Mouse (Mus musculus) midbrain, postnatal 0 days (tissue): ENCODE measurements around the gene Ntrk3. TPM values are rescaled to one million over a fixed set of nuclear protein-coding genes. Genes with fewer than 3 reads are reported as not detected.

Experiments used
- ATAC-seq: fragments of 200-750 bp; cut with Nextera tagmentation; 2 replicates; pipeline ENCODE4 v1.8.0; 2017; ENCODE audit warnings: moderate number of reproducible peaks, mild to moderate bottlenecking, moderate TSS enrichment, moderate library complexity; ENCODE audit not compliant: low FRiP score
- DNase-seq: peaks from one replicate; pipeline ENCODE4 v3.0.0-alpha.2; 2015; ENCODE audit warnings: low spot score
- H3K27ac ChIP-seq: fragments of 300-500 bp; sonication (generic); 2 replicates; pipeline ENCODE4 v1.5.1; 2014; ENCODE audit warnings: low read depth, mild to moderate bottlenecking, low read length, mixed read lengths
- H3K27me3 ChIP-seq: fragments of 300-500 bp; sonication (generic); 2 replicates; pipeline ENCODE4 v1.6.1; 2014; ENCODE audit warnings: low read length, control low read depth, mixed read lengths; ENCODE audit not compliant: insufficient read depth
- H3K36me3 ChIP-seq: fragments of 300-500 bp; sonication (generic); 2 replicates; pipeline ENCODE4 v1.6.1; 2014; ENCODE audit warnings: low read length, control low read depth, mixed read lengths; ENCODE audit not compliant: insufficient read depth
- H3K4me1 ChIP-seq: fragments of 300-500 bp; sonication (generic); 2 replicates; pipeline ENCODE4 v1.6.1; 2014; ENCODE audit warnings: mild to moderate bottlenecking, control low read depth, antibody characterized with exemption, low read length, mixed read lengths; ENCODE audit not compliant: insufficient read depth
- H3K4me2 ChIP-seq: fragments of 300-500 bp; sonication (generic); 2 replicates; pipeline ENCODE4 v1.6.1; 2014; ENCODE audit warnings: low read depth, mild to moderate bottlenecking, low read length, mixed read lengths; ENCODE audit not compliant: poor library complexity, severe bottlenecking
- H3K4me3 ChIP-seq: fragments of 300-500 bp; sonication (generic); 2 replicates; pipeline ENCODE4 v1.5.1; 2014; ENCODE audit warnings: low read depth, mild to moderate bottlenecking, low read length, moderate library complexity
- H3K9ac ChIP-seq: fragments of 300-500 bp; sonication (generic); replicated peaks from 2 replicates; pipeline ENCODE4 v1.6.1; 2014; ENCODE audit warnings: mild to moderate bottlenecking, low read length, moderate library complexity, mixed read lengths; ENCODE audit not compliant: poor library complexity, severe bottlenecking
- H3K9me3 ChIP-seq: fragments of 300-500 bp; sonication (generic); 2 replicates; pipeline ENCODE4 v1.6.1; 2016; ENCODE audit warnings: low read length, control low read depth
- CTCF ChIP-seq: IDR thresholded peaks from 2 replicates; pipeline ENCODE4 v1.5.1; 2016; ENCODE audit warnings: antibody characterized with exemption, mild to moderate bottlenecking
- WGBS: fragments of 180-500 bp; shearing (Covaris S2); extraction: QIAGEN DNeasy Blood & Tissue Kit; methylation state at CpG from one replicate; pipeline ENCODE4 v1.1.7; 2014; 5-methylcytosine and 5-hydroxymethylcytosine counted together
- polyA plus RNA-seq: library from polyadenylated mRNA; unstranded; fragments of >200 nt; fragmentation: Nextera tagmentation; extraction: Ambion mirVana; gene quantifications from 2 replicates; pipeline ENCODE4 v1.2.1, GENCODE M21; 2015
- total RNA-seq: library from RNA; depleted of rRNA; stranded (reverse); fragments of >200 nt; gene quantifications from 2 replicates; pipeline ENCODE4 v1.2.3, GENCODE M21; 2014

Gene Ntrk3
- total and polyA plus RNA-seq, 2 experiments from 2014 or later = 26.0 to 101 TPM

DNA sequence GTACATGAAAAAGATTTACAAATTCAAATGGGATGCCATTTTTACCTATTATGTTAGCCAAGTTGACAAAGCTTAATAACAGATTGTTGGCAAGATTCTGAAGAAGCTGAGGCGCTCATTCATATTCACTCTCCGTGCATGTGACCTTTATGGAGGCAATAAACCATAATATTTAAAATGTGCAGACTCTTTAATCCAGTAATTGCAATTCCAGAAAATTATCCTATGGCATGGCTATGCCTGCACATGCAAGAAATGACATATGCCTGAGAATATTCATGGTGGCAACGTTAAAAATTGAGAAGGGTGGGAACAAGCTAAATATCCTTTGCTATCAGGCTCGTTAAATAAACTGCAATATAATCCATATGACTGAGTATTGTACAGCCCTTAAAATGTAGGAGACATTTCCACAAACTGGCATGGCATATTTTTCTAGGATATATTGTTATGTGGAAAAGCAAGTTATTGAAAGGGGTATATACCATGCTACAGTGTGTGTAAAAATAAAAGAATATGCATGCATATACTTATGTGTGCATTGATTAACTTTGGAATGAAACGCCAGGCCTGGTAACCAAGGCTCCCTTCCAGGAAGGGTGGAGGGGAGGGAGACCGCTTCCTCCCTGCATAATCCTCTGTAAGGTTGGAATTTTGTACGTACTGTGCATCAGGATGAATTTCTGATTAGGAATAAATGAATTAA is 16.1 kb upstream of the Ntrk3 start:
- H3K9ac ChIP-seq = no peak overlapping the region
- no peak for DNase-seq
- no peaks in the 10 kb centered on the region for H3K4me1 ChIP-seq

DNA sequence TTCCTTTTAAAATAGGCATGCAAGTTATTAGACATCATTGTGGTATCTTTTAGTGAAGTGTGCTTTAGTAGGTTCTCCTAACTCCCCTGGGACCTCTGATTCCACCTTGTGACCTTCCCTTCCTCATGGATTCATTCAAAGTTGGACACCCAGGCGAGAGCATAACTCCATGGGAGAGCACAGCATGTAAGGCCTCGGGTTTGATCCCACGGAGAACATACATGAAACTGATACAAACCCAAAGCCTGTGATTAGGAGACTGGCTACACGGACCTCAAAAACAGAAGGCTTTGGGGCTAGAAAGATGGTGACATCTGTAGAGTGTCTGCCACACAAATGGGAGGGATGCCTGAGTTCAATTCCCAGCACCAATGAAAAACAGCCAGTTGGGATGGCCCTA is 15.1 kb upstream of the Ntrk3 start:
- no peaks in the 10 kb centered on the region for H3K27me3 ChIP-seq
- no peak overlapping the region for H3K4me2 ChIP-seq
- no peaks in the 10 kb centered on the region for H3K9me3 ChIP-seq
- DNase-seq (no peak), ATAC-seq (no peak)
- 95% methylated on average over 4 of the region's 4 CpGs for WGBS
- no peak overlapping the region for H3K4me3 ChIP-seq
- H3K36me3 ChIP-seq = no peaks in the 10 kb centered on the region
- no peak overlapping the region for H3K27ac ChIP-seq
- no peaks in the 10 kb centered on the region for H3K4me1 ChIP-seq
- no peak for TF ChIP-seq CTCF
- no peak overlapping the region for H3K9ac ChIP-seq

More for the DNA sequence above, 16.1 kb upstream of the Ntrk3 start:
- Histone ChIP-seq H3K4me2 (no peak overlapping the region), H3K9me3 (no peaks in the 10 kb centered on the region), H3K4me3 (no peak overlapping the region), H3K36me3 (no peaks in the 10 kb centered on the region), H3K27ac (no peak overlapping the region), H3K27me3 (no peaks in the 10 kb centered on the region)
- 63% methylated on average over 7 of the region's 7 CpGs for WGBS
- no peak for TF ChIP-seq CTCF
- no peak for ATAC-seq

DNA sequence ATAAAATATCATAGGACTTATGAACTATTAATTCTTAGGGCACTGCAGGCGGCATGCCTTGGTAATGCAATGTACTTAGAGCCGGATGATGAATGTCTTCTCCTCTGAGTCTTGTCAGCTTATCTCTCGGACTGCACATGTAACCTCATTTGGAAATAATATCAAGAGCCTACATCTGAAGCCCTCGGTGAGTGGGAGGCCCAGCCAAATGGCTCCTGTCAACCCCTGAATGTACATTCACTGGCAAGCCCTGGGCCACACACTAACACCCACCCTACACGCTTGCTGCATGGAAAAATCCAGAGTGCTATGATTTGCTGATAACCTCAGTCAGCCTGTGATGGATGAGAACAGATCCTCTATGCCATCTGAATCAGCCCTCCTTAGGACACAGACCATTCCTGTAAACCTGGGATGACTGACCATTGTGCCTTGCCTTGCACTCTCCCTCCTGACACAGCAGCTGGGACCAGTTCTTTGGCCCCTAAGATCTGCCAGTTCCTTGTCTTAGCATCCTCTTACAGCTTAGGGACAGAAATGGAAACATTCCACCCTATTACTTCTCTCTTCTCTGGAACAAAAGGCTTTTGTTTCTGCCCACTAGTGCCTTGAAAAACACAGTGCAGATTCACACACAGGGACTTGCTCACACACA is 6.0 kb upstream of the Ntrk3 start:
- no peaks in the 10 kb centered on the region for H3K9me3 ChIP-seq
- no peak overlapping the region for H3K9ac ChIP-seq
- WGBS = 84% methylated on average over 5 of the region's 5 CpGs
- no peak overlapping the region for H3K4me2 ChIP-seq
- no peak overlapping the region for H3K4me3 ChIP-seq
- TF ChIP-seq CTCF = no peak
- H3K27me3 ChIP-seq = no peaks in the 10 kb centered on the region
- no peak overlapping the region for H3K27ac ChIP-seq
- H3K36me3 ChIP-seq = no peaks in the 10 kb centered on the region
- no peaks in the 10 kb centered on the region for H3K4me1 ChIP-seq
- ATAC-seq (no peak), DNase-seq (peak; percentile 30)

DNA sequence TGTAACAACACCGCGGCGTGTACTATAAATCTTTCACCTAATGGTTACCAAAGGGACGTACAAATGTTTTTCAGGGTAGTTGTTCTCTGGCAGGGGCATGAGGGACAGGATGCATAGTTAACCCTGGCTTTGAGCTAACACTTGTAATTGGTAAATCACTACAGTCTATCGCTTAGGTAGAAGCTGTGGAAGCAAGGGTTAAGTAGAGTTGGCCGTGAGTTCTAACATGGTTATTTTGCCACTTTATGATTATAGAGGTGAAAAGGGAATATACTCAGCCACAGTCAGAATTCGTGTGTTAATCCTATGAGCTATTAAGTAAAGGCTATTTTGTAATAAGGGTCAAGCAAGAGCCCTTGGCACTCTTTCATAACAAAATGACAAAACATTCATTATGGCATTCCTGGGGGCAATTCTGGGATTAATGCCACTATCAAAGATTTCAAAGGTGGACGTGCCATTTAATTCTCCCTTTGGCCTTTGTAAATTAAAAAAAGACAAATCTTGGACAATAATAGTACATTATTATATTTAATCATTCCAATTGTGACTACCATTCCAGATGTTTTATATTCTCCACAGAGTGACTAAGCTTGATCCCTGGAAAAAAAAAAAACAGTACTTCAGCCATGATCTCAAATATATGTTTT is 1.7 kb upstream of the Ntrk3 start:
- no peak for TF ChIP-seq CTCF
- DNase-seq = no peak
- H3K4me3 ChIP-seq = no peak overlapping the region
- no peaks in the 10 kb centered on the region for H3K4me1 ChIP-seq
- ATAC-seq = no peak
- H3K4me2 ChIP-seq = no peak overlapping the region
- no peaks in the 10 kb centered on the region for H3K9me3 ChIP-seq
- no peak overlapping the region for H3K9ac ChIP-seq
- no peak overlapping the region for H3K27ac ChIP-seq
- 81% methylated on average over 8 of the region's 8 CpGs for WGBS
- no peaks in the 10 kb centered on the region for H3K27me3 ChIP-seq
- no peaks in the 10 kb centered on the region for H3K36me3 ChIP-seq

DNA sequence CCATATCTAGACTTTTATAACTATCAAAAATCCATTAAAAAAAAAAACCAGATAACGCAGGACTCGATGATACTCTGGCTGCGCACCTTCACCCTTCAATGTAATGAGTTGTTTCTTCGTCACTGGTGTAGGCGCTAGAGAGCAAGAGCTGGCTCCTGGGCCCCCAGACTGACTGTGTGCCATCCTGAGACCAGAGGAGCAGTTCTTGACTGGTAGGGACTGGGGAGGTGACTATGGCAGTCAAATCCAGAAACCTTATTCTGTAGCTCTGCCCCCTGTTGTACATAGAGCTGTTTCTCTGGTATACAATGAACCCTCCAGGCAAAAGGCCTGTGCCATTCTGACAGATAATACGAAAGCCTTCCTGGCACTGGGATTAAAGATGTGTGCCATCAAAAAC is 616 bp downstream of the Ntrk3 start:
- no peaks in the 10 kb centered on the region for H3K36me3 ChIP-seq
- H3K4me3 ChIP-seq = no peak overlapping the region
- H3K9me3 ChIP-seq = no peaks in the 10 kb centered on the region
- H3K9ac ChIP-seq = no peak overlapping the region
- no peak overlapping the region for H3K27ac ChIP-seq
- no peaks in the 10 kb centered on the region for H3K27me3 ChIP-seq
- no peak overlapping the region for H3K4me2 ChIP-seq
- TF ChIP-seq CTCF = no peak
- ATAC-seq (no peak), DNase-seq (no peak)
- 93% methylated on average over 6 of the region's 6 CpGs for WGBS
- no peaks in the 10 kb centered on the region for H3K4me1 ChIP-seq

DNA sequence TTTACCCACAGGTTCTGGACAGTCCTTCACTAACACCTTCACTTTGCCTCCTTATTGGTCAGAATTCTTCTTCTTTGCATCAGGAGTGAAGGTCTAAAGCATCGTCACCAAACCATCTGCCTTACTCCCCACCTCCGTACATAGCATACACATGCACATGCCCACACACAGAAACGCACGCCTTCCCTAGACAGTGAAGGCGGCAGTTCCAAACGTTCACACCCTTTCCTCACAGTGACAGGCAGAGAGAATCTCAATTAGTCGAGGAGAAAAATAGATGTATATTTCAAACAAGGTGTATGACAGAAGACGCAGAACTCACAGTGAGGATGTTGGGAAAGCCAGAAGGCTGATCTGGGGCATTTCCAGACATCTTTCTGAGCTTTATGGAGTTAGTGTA is 6.4 kb downstream of the Ntrk3 start:
- Histone ChIP-seq H3K9ac (no peak overlapping the region), H3K36me3 (no peaks in the 10 kb centered on the region), H3K9me3 (no peaks in the 10 kb centered on the region), H3K27me3 (no peaks in the 10 kb centered on the region), H3K4me2 (no peak overlapping the region), H3K4me3 (no peak overlapping the region), H3K4me1 (no peaks in the 10 kb centered on the region), H3K27ac (no peak overlapping the region)
- no peak for TF ChIP-seq CTCF
- ATAC-seq = no peak
- 86% methylated on average over 8 of the region's 8 CpGs for WGBS
- DNase-seq = no peak
